Mouse (Mus musculus) megakaryocyte, embryonic 14.5 days (primary cell): ENCODE results near the gene Sdhb.

ENCODE experiments used
- FLI1 ChIP-seq: IDR thresholded peaks from 2 replicates; pipeline ENCODE4 v1.6.1; 2012; ENCODE audit warnings: low read length, inconsistent platforms, mixed read lengths
- GATA1 ChIP-seq: IDR thresholded peaks from 3 replicates; pipeline ENCODE4 v1.6.1; 2012; ENCODE audit warnings: mixed read lengths, low read length, inconsistent platforms, borderline replicate concordance

- TF ChIP-seq FLI1: no peak
- no peak for TF ChIP-seq GATA1
Measured at GRCm38 (mm10) chr4:140996812-140997211, 35.8 kb downstream of the Sdhb start.
